Mouse (Mus musculus) cerebellum, adult 2 months (tissue): Measurements from ENCODE around the gene Arl8a.
"Not testable (repeated sequence)": the region's sequence is repeated elsewhere in the genome, so short reads cannot be mapped to it uniquely, and the experiment has no call there.

Experiments used
- CTCF ChIP-seq: fragments of 200-500 bp; IDR thresholded peaks from 2 replicates; pipeline ENCODE4 v1.5.1; 2011; ENCODE audit warnings: low read depth, mild to moderate bottlenecking, control low read depth, low read length, moderate library complexity, borderline replicate concordance; ENCODE audit not compliant: insufficient read depth
- POLR2A ChIP-seq: fragments of 200-500 bp; IDR thresholded peaks from 2 replicates; pipeline ENCODE4 v1.6.1; 2011; ENCODE audit warnings: low read length, control low read depth, borderline replicate concordance; ENCODE audit not compliant: insufficient read depth

DNA sequence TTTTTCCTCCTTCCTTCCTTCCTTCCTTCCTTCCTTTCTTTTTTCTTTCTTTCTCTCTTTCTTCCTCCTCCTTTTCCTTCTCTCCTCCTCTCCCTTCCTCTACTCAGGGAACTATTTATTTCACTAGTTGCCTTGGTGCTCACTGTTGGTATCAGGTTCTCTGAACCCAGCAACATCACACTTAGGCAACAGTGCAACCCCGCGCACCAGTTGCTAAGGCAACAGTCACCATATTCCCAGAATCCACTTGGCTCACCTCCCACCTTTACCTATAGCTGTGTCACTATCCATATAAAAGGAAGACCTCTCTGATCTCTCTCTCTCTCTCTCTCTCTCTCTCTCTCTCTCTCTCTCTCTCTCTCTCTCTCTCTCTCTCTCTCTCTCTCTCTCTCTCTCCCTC is 40.4 kb downstream of the Arl8a start:
- not testable (repeated sequence) for TF ChIP-seq POLR2A, CTCF
